Mouse (Mus musculus) embryonic fibroblast, embryonic 13.5 days (primary cell): Measurements from ENCODE around the gene Arhgap23.

Source experiments
- CTCF ChIP-seq: IDR thresholded peaks from 2 replicates; pipeline ENCODE4 v1.5.1; 2011; ENCODE audit warnings: mild to moderate bottlenecking, control low read depth, low read length, moderate library complexity, borderline replicate concordance; ENCODE audit not compliant: insufficient read depth
- POLR2A ChIP-seq: IDR thresholded peaks from 2 replicates; pipeline ENCODE4 v1.6.1; 2011; ENCODE audit warnings: low read depth, mild to moderate bottlenecking, control low read depth, low read length, moderate library complexity

GRCm38 (mm10) chr11:97536083-97536747 is 120.9 kb downstream of the Arhgap23 start:
- no peak for TF ChIP-seq CTCF
- TF ChIP-seq POLR2A, result no peak
